Mouse (Mus musculus): ENCODE results near the gene Prmt3.
A peak's percentile ranks its signal among the peaks of the same experiment; 100 is the strongest.

Gene Prmt3

GRCm38 (mm10) chr7:49778114-49778901 lies at the start of gene Prmt3:
Gene Prmt3, plus strand, starts transcription at chr7:49778346.
- peak; percentile 98 to 99 for DNase-seq

- no peak for DNase-seq
Measured at GRCm38 (mm10) chr7:49734342-49734741, 43.8 kb upstream of the Prmt3 start.

- DNase-seq: no peak
Measured at GRCm38 (mm10) chr7:49739448-49739847, 38.7 kb upstream of the Prmt3 start.

GRCm38 (mm10) chr7:49741474-49741873 lies 36.7 kb upstream of the Prmt3 start:
- no peak for DNase-seq

GRCm38 (mm10) chr7:49741923-49742322 lies 36.2 kb upstream of the Prmt3 start:
- DNase-seq: no peak

- no peak for DNase-seq
Measured at GRCm38 (mm10) chr7:49751148-49751547, 27.0 kb upstream of the Prmt3 start.

- DNase-seq: peak; percentile 11 to 25
Measured at GRCm38 (mm10) chr7:49752730-49753506, 25.2 kb upstream of the Prmt3 start.

- peak; percentile 63 to 64 for DNase-seq
Measured at GRCm38 (mm10) chr7:49754767-49755166, 23.4 kb upstream of the Prmt3 start.

GRCm38 (mm10) chr7:49758934-49759571 lies 19.1 kb upstream of the Prmt3 start, which contains the start of gene Htatip2:
Gene Htatip2, plus strand, starts transcription at chr7:49759115.
- peak; percentile 76 to 82 for DNase-seq

GRCm38 (mm10) chr7:49762605-49763004 lies 15.5 kb upstream of the Prmt3 start:
- no peak for DNase-seq

GRCm38 (mm10) chr7:49764011-49764716 lies 14.0 kb upstream of the Prmt3 start:
- DNase-seq: no peak

GRCm38 (mm10) chr7:49766166-49766565 lies 12.0 kb upstream of the Prmt3 start:
- DNase-seq: no peak

- no peak for DNase-seq
Measured at GRCm38 (mm10) chr7:49768509-49768908, 9.6 kb upstream of the Prmt3 start.

- no peak for DNase-seq
Measured at GRCm38 (mm10) chr7:49774396-49774795, 3.8 kb upstream of the Prmt3 start.

GRCm38 (mm10) chr7:49777585-49777984 lies 561 bp upstream of the Prmt3 start:
- no peak for DNase-seq

- DNase-seq: peak in 1 of 2 experiments; percentile 31
Measured at GRCm38 (mm10) chr7:49778904-49779615, 914 bp downstream of the Prmt3 start.

- no peak for DNase-seq
Measured at GRCm38 (mm10) chr7:49783017-49783416, 4.9 kb downstream of the Prmt3 start.

GRCm38 (mm10) chr7:49785141-49785540 lies 7.0 kb downstream of the Prmt3 start:
- DNase-seq: no peak

GRCm38 (mm10) chr7:49786618-49787382 lies 8.7 kb downstream of the Prmt3 start:
- DNase-seq: peak; percentile 37 to 43

GRCm38 (mm10) chr7:49787383-49787645 lies 9.2 kb downstream of the Prmt3 start:
- no peak for DNase-seq

GRCm38 (mm10) chr7:49794304-49794703 lies 16.2 kb downstream of the Prmt3 start:
- DNase-seq: no peak

GRCm38 (mm10) chr7:49797171-49797570 lies 19.0 kb downstream of the Prmt3 start:
- no peak for DNase-seq
